Mouse (Mus musculus) thymus, adult 2 months (tissue): ENCODE results near the gene Ucp3. TPM values are rescaled to one million over a fixed set of nuclear protein-coding genes. Genes with fewer than 3 reads are reported as not detected.

ENCODE experiments used
- DNase-seq: peaks from one replicate; pipeline ENCODE4 v3.0.0; 2021
- H3K27ac ChIP-seq: fragments of 200-500 bp; 2 replicates; pipeline ENCODE4 v1.5.1; 2012; ENCODE audit warnings: low read length, control low read depth; ENCODE audit not compliant: control insufficient read depth, insufficient read depth
- H3K27me3 ChIP-seq: fragments of 200-500 bp; 2 replicates; pipeline ENCODE4 v1.6.1; 2012; ENCODE audit warnings: mild to moderate bottlenecking, low read length, moderate library complexity, mixed read lengths; ENCODE audit not compliant: control insufficient read depth, insufficient read depth
- H3K36me3 ChIP-seq: fragments of 200-500 bp; 2 replicates; pipeline ENCODE4 v1.6.1; 2012; ENCODE audit warnings: mild to moderate bottlenecking, low read length, moderate library complexity; ENCODE audit not compliant: control insufficient read depth, insufficient read depth
- H3K4me1 ChIP-seq: fragments of 200-500 bp; replicated peaks from 2 replicates; pipeline ENCODE4 v1.6.1; 2012; ENCODE audit warnings: low read length; ENCODE audit not compliant: control insufficient read depth, insufficient read depth
- H3K4me3 ChIP-seq: fragments of 200-500 bp; 2 replicates; pipeline ENCODE4 v1.5.1; 2012; ENCODE audit warnings: mild to moderate bottlenecking, low read length, control low read depth, moderate library complexity; ENCODE audit not compliant: control insufficient read depth, insufficient read depth
- CTCF ChIP-seq: fragments of 200-500 bp; IDR thresholded peaks from 2 replicates; pipeline ENCODE4 v1.5.1; 2012; ENCODE audit warnings: mild to moderate bottlenecking, control low read depth, low read length, moderate library complexity, borderline replicate concordance; ENCODE audit not compliant: control insufficient read depth, poor library complexity, insufficient read depth; ENCODE audit errors: extremely low read depth
- POLR2A ChIP-seq: fragments of 200-500 bp; IDR thresholded peaks from 2 replicates; pipeline ENCODE4 v1.6.1; 2012; ENCODE audit warnings: mild to moderate bottlenecking, low read length, control low read depth, moderate library complexity; ENCODE audit not compliant: control insufficient read depth, poor library complexity, insufficient read depth; ENCODE audit errors: extremely low read depth
- WGBS: fragments of 180-500 bp; shearing (Covaris S2); methylation state at CpG from one replicate; pipeline ENCODE4 v1.1.7; 2018; 5-methylcytosine and 5-hydroxymethylcytosine counted together
- polyA plus RNA-seq: library from polyadenylated mRNA; depleted of rRNA; stranded (reverse); fragments of >200 nt; gene quantifications from 2 replicates; pipeline ENCODE4 v1.2.3, GENCODE M21; 2012

Gene Ucp3
- polyA plus RNA-seq, 1 experiment, result 7.0 TPM

GRCm38 (mm10) chr7:100463757-100464156, 9.0 kb upstream of the Ucp3 start:
- TF ChIP-seq CTCF (no peak), POLR2A (no peak)

GRCm38 (mm10) chr7:100464248-100464647, 8.5 kb upstream of the Ucp3 start:
- no peak overlapping the region for H3K4me3 ChIP-seq
- DNase-seq, result no peak
- peaks cover 19% of the 10 kb centered on the region; the same call in 1 of the 2 replicates for H3K36me3 ChIP-seq
- TF ChIP-seq CTCF (no peak), POLR2A (no peak)
- WGBS, result 97% methylated on average over 7 of the region's 7 CpGs
- no peak overlapping the region for H3K27ac ChIP-seq
- H3K4me1 ChIP-seq, result no peaks in the 10 kb centered on the region
- H3K27me3 ChIP-seq, result no peaks in the 10 kb centered on the region

More at GRCm38 (mm10) chr7:100463757-100464156, 9.0 kb upstream of the Ucp3 start:
- WGBS, result 95% methylated on average over 10 of the region's 10 CpGs
- Histone ChIP-seq H3K27me3 (no peaks in the 10 kb centered on the region), H3K27ac (no peak overlapping the region), H3K36me3 (peaks cover 18% of the 10 kb centered on the region; the same call in 1 of the 2 replicates), H3K4me1 (no peaks in the 10 kb centered on the region), H3K4me3 (no peak overlapping the region)
- DNase-seq, result no peak

GRCm38 (mm10) chr7:100465248-100465647, 7.5 kb upstream of the Ucp3 start:
- Histone ChIP-seq H3K27me3 (no peaks in the 10 kb centered on the region), H3K36me3 (peaks cover 15% of the 10 kb centered on the region; the same call in 1 of the 2 replicates), H3K4me1 (no peaks in the 10 kb centered on the region), H3K4me3 (no peak overlapping the region), H3K27ac (no peak overlapping the region; the same call in 1 of the 2 replicates)
- WGBS, result 71% methylated on average over 4 of the region's 4 CpGs
- no peak for DNase-seq
- no peak for TF ChIP-seq CTCF
- TF ChIP-seq POLR2A, result no peak

GRCm38 (mm10) chr7:100465656-100466309, 7.0 kb upstream of the Ucp3 start:
- no peaks in the 10 kb centered on the region for H3K4me1 ChIP-seq
- no peak overlapping the region for H3K4me3 ChIP-seq
- 64% methylated on average over 5 of the region's 5 CpGs for WGBS
- H3K27ac ChIP-seq, result peak overlapping the region; percentile 18; the same call in 1 of the 2 replicates
- peaks cover 11% of the 10 kb centered on the region; the same call in 1 of the 2 replicates for H3K36me3 ChIP-seq
- TF ChIP-seq CTCF (no peak), POLR2A (no peak)
- no peak for DNase-seq
- H3K27me3 ChIP-seq, result no peaks in the 10 kb centered on the region

GRCm38 (mm10) chr7:100466781-100467510, 5.8 kb upstream of the Ucp3 start:
- Histone ChIP-seq H3K27ac (no peak overlapping the region), H3K4me1 (no peaks in the 10 kb centered on the region), H3K36me3 (peaks cover 11% of the 10 kb centered on the region; the same call in 1 of the 2 replicates), H3K27me3 (no peaks in the 10 kb centered on the region), H3K4me3 (no peak overlapping the region)
- no peak for DNase-seq
- WGBS, result 96% methylated on average over 11 of the region's 11 CpGs
- TF ChIP-seq CTCF, result no peak
- TF ChIP-seq POLR2A, result no peak

- Histone ChIP-seq H3K4me3 (no peak overlapping the region), H3K4me1 (peaks cover 6% of the 10 kb centered on the region; the same call in 1 of the 2 replicates)
- WGBS, result 98% methylated on average over 6 of the region's 6 CpGs
These were observed 4.0 kb upstream of the Ucp3 start for GRCm38 (mm10) chr7:100468761-100469160.

More at GRCm38 (mm10) chr7:100468761-100469160, 4.0 kb upstream of the Ucp3 start:
- H3K36me3 ChIP-seq, result peaks cover 4% of the 10 kb centered on the region; the same call in 1 of the 2 replicates
- no peak overlapping the region for H3K27ac ChIP-seq
- no peak for TF ChIP-seq CTCF
- no peak for TF ChIP-seq POLR2A
- DNase-seq, result no peak
- H3K27me3 ChIP-seq, result no peaks in the 10 kb centered on the region
